24 mouse cellular contexts compared by ENCODE assay signal in the genomic region with DNA sequence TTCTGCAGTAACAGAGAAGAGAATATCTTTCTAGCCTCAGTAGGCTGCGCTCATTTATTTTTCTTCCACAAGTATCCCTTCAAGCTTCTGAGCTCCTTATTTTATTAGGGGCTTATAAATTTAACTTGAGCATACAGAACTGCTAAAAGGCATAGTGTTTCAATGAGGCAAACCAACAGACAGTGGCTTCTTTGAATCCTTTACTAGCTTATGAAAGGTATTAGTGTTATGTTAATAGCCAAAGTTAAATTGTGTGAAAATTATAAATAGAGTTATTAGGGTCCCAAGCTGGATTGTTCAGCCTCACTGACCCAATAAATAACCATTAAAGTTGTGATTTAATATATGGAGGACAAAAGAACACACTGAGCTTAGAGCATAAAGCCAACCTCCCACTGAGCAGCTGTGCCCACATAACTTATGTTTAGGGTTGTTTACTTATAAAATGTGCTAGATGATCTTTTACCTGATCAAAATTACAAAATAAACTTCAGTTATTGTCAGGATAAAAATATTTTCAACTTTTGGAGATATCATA.
DNase-seq lines count a peak whose midpoint lies in the region; ATAC-seq and TF ChIP-seq lines count a peak whose summit lies in the region.
"Had no signal": no experiment of that assay in that cellular context is flagged by ENCODE, and none has a peak within 500 bp of the region (broad histone marks: within the 10 kb centered on the region; RNA-seq: fewer than 3 reads in every experiment).

No protein-coding gene starts in this region.

- H3K4me1 ChIP-seq in neural tube, embryonic 11.5 days (ENCODE audit: control insufficient read depth, insufficient read depth, low read length), result no peaks in the 10 kb centered on the region; the same call in 1 of the 2 replicates
- no peaks in the 10 kb centered on the region for H3K4me1 ChIP-seq in limb, embryonic 13.5 days
- H3K4me1 ChIP-seq: embryonic facial prominence, embryonic 10.5 days; embryonic facial prominence, embryonic 12.5 days; forebrain, embryonic 13.5 days had no signal

- no peak overlapping the region for H3K4me2 ChIP-seq in neural tube, embryonic 11.5 days (ENCODE audit: low read depth)
- no peak overlapping the region for H3K4me2 ChIP-seq in limb, embryonic 13.5 days (replicated peaks)
- H3K4me2 ChIP-seq: embryonic facial prominence, embryonic 12.5 days; forebrain, embryonic 13.5 days had no signal

- H3K27me3 ChIP-seq in neural tube, embryonic 11.5 days (ENCODE audit: control insufficient read depth, insufficient read depth, low read length), result no peaks in the 10 kb centered on the region
- H3K27me3 ChIP-seq in limb, embryonic 13.5 days, result no peaks in the 10 kb centered on the region
- H3K27me3 ChIP-seq: CH12.LX; embryonic facial prominence, embryonic 12.5 days; forebrain, embryonic 13.5 days; Patski had no signal

- no peak overlapping the region for H3K4me3 ChIP-seq in layer of hippocampus, adult 2 months
- no peak overlapping the region for H3K4me3 ChIP-seq in neural tube, embryonic 11.5 days (ENCODE audit: low read depth, low read length)
- H3K4me3 ChIP-seq in limb, embryonic 13.5 days, result no peak overlapping the region
- H3K4me3 ChIP-seq: embryonic facial prominence, embryonic 10.5 days; embryonic facial prominence, embryonic 12.5 days; forebrain, embryonic 13.5 days had no signal

- H3K9me3 ChIP-seq in neural tube, embryonic 11.5 days (ENCODE audit: control insufficient read depth, low read length), result no peaks in the 10 kb centered on the region
- no peaks in the 10 kb centered on the region for H3K9me3 ChIP-seq in limb, embryonic 13.5 days
- H3K9me3 ChIP-seq: embryonic facial prominence, embryonic 10.5 days; embryonic facial prominence, embryonic 12.5 days; forebrain, embryonic 13.5 days; G1E had no signal

- DNase-seq in layer of hippocampus, adult 2 months (ENCODE audit: low spot score in 2 of 2), result no peak
- DNase-seq in layer of hippocampus, adult 11-12 months (ENCODE audit: low spot score), result no peak
- no peak for DNase-seq in neural tube, embryonic 11.5 days (ENCODE audit: low spot score)
- DNase-seq in neural tube, embryonic 10.5 days (ENCODE audit: extremely low spot score, low spot score), result no peak
- peak; percentile 12 for DNase-seq in mesoderm, embryonic 11.5 days (ENCODE audit: low read depth, low spot score)
- DNase-seq in left cerebral cortex, postnatal 36 days (ENCODE audit: low spot score in 2 of 2), result no peak
- DNase-seq: adrenal gland, adult 8-10 months; adrenal gland, postnatal 14 days; adrenal gland, postnatal 36 days; B cell, adult 2 months; cerebellum, adult 11-12 months; cerebellum, adult 2 months; cerebellum, adult 9-10 months; cerebellum, postnatal 10 days; cerebellum, postnatal 25 days had no signal

- intact Hi-C loops in left cerebral cortex, postnatal 36 days (cut with DNase I), result no loop called here

- 46% methylated on average over 1 of the region's 1 CpGs for WGBS in neural tube, embryonic 11.5 days
- WGBS in limb, embryonic 13.5 days, result 50% methylated on average over 1 of the region's 1 CpGs

- ATAC-seq in neural tube, embryonic 11.5 days (ENCODE audit: insufficient read depth, low FRiP score, low TSS enrichment), result peak; percentile 60
- ATAC-seq in limb, embryonic 13.5 days (ENCODE audit: low FRiP score, low read depth), result peak; percentile 48; the same call in 1 of the 2 replicates
- ATAC-seq: activated CD4-positive, CD25-positive, alpha-beta regulatory T cell, adult 4 months; CD4-positive, CD25-positive, alpha-beta regulatory T cell, adult 4 months; forebrain, embryonic 13.5 days; Patski had no signal

- peak overlapping the region; percentile 6; the same call in 1 of the 2 replicates for H3K27ac ChIP-seq in layer of hippocampus, adult 2 months
- no peak overlapping the region for H3K27ac ChIP-seq in neural tube, embryonic 11.5 days (ENCODE audit: low read depth, low read length)
- H3K27ac ChIP-seq in limb, embryonic 13.5 days, result no peak overlapping the region
- H3K27ac ChIP-seq: embryonic facial prominence, embryonic 10.5 days; embryonic facial prominence, embryonic 12.5 days; forebrain, embryonic 13.5 days had no signal

- H3K9ac ChIP-seq in neural tube, embryonic 11.5 days (ENCODE audit: low read length), result no peak overlapping the region
- no peak overlapping the region for H3K9ac ChIP-seq in limb, embryonic 13.5 days
- H3K9ac ChIP-seq: embryonic facial prominence, embryonic 12.5 days; forebrain, embryonic 13.5 days had no signal

- no peak for TF ChIP-seq CTCF in layer of hippocampus, adult 2 months (conservative IDR thresholded peaks at IDR 0.05)

- H3K36me3 ChIP-seq in neural tube, embryonic 11.5 days (ENCODE audit: control insufficient read depth, insufficient read depth, low read length), result no peaks in the 10 kb centered on the region
- no peaks in the 10 kb centered on the region for H3K36me3 ChIP-seq in limb, embryonic 13.5 days
- H3K36me3 ChIP-seq: embryonic facial prominence, embryonic 10.5 days; embryonic facial prominence, embryonic 12.5 days; G1E had no signal
